Mouse (Mus musculus): Measurements from ENCODE around the gene Tmem174. TPM values are rescaled to one million over a fixed set of nuclear protein-coding genes. Genes with fewer than 3 reads are reported as not detected.

The Tmem174 gene
- total RNA-seq, 2 experiments from 2014 or later, result 0.11 TPM; not detected in 1

DNA sequence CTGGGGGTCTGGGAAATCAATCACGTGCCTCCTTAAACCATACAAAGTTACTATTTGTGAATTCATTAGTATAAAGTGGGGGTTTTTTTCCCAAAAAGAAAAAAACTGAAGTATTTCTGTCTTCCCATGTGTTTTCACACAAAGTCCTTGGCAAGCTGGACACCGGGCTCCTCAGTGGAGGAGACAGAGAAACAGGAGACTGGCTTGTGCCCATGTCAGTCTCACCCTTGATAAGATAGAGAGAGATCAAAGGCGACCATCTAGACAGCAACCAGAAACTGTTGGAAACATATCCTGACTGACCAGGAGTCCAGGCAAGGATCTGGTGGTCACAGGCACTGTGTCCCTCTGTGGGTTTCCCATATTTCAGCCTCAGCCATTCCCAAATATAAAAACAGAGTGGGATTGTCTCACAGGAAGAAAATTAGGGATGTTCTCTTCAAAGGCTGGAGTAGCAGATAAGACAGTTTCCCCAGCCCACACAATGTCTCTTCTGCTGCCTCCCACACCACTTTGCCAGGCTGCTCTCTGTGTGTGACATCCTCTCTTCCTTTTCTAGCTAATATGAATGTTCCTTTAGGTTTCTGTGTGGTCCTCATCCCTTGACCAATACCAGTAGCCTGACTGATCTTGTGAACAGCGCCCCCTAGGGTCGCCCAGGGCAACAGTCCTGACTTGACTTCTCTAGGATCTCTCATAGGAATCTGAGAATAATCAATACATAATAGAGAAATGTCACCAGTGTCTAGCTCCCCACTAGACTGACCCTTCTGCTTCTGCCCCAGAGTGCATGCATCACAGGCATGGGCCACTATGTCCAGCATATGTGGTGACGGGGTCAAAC is 3.3 kb downstream of the Tmem174 start:
- no peak for ATAC-seq (ENCODE audit: poor library complexity, severe bottlenecking)

DNA sequence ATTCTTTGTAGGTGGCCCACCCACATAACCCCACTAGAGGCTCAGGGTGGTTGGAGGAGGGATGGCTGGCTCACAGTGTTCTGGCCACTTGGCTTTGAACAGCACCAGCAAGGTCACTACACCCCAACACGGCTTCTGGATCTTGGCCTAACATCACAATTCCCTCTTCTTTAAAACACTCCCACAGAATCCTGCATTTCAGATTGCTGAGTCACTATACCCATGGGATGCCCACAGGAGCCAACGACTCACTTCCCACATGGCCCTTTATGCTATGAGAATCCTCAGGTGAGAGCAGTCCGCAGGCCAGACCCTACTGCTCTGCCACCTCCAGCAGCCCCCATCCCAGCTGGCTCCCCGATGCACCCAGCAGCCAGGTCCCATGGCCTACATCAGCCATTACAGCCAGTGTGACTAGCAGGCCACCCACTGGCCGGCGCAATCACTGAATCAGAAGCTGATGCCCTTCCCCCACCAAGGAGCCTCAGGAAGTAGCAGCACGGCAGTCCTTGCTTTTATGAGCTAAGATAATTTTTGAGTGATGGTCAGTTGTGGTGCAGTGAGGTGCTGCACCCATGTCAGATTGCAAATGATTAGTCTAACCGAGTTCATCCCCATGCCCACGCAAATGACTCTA is 4.8 kb downstream of the Tmem174 start:
- ATAC-seq (ENCODE audit: poor library complexity, severe bottlenecking), result no peak

DNA sequence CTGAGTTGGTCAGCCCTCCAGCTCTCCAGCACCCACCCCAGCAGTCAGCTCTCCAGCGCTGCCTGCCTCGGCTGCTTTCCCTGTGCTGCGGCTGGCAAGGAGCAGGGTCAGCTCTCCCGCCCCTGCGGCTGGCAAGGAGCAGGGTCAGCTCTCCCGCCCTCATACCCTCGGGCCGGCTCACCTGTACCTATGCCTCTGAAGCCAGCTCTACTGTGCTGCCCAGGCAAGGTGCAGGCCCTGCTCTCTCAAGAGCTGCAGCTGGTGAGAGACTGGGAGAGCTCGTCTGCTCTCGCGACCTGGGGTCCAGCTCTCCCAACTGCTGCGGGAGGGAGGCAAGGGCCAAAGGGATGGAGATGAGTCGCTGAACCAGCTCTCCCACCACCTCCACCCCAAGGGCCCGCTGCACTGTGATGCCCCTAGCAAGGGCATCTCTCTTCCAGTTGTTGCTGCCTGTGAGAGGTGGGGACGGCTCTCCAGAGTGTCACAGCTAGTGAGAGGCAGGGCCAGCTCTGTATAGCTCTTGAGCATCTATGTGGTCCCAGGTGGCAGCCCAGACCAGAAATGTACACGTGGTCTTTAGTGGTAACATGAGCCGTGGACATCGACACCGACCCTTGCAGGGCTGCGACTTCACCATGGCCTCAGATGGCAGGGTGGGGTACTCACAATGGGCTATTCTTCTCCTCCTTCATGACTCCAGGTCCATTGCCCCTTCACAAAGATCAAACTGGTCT is 5.9 kb downstream of the Tmem174 start:
- no peak for ATAC-seq (ENCODE audit: poor library complexity, severe bottlenecking)

DNA sequence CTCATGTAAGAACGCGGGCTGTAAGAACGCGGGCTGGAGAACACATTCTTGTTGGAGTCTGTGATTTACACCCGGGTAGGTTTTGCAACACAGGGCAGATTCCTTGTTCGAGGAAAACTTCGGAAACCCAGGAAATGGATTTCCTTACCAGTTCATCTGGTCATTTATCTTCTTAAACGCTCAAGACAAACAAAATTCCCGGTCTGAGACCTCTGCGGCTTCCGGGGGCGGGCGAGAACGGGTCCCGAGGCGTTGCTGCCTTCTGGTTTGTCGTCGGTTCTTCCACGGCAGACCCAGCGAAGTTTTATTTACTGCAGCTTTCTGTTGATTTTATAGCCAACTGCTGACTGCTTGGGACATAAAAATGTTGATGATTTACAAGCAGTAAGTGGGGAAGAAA is 10.5 kb downstream of the Tmem174 start:
- ATAC-seq (ENCODE audit: poor library complexity, severe bottlenecking), result no peak

DNA sequence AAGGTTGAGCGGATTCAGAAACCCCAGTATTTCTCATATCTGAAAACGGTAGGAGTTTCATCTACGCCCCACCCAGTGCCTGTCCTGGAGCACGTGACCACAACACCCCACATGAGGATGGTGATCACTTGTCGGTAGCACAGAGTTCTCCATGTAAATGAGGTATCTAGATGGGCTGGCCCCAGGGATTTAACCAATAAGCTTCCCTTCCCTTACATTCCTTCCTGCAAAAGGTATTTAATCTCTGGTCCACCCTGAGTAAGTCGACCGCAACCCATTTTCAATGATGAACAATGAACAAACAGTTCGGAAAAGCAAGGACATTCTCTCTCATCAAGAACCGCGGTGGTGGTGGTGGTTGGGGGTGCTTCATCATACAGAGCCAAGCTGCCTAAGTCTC is 12.7 kb downstream of the Tmem174 start:
- ATAC-seq (ENCODE audit: poor library complexity, severe bottlenecking), result no peak

DNA sequence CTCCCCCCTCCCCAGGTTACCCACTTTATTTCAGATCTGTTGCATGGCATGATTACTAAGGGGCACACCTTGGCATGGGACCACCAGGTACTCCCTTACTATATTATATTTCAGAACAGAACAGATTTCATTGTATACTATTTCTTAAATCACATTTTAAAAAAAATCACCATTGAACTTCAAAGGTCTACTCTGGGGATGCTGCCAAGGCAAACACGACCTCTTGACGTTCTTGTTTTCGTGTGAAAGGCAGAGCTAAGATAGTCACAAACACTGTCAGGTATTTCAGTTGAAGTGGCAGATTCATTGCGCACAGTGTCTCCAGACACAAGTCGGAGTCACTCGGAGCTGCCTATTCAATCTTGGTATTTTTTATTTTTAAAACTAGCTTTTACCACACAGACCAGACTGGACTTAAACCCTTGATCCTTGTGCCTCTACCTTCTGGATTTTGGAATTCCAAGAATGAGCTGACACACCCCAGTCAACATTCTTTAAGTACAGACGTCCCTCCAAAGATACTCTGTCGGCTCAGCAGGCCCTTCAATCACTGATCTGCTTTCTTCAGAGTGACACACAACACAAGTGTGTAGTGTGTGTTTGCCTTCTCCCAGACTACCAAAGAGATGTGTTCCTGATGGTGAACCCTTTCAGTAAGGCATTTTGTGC is 14.2 kb downstream of the Tmem174 start:
- no peak for ATAC-seq (ENCODE audit: poor library complexity, severe bottlenecking)

DNA sequence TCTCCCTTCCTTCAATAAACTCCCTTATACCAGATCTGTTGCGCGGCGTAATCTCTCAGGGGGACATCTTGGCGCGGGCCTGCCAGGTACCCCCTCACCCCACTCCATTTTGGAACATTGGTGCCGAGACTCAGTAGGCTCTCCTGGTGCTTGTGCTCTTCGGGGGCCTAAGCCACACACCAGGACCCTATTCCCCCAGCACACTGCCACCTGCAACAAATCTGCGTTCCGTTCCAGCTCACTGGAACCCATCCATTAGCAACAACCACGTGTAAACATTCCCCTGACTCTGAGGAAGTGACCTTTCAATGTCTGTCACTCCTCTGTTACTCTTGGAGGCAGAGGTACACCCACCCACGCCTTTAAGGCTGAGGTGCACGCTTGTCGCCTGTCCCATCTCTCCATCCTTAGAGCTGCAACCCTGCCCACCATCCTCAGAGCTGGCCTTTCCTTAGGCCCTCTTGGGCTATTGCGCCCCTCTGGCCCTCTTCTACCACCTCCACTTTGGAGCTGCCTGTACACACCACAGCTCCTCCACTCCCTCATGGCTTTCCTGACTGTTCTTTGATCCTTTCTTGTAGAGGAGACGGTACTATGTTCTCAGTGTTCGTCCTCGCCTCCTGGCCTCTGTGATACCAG is 19.7 kb downstream of the Tmem174 start:
- ATAC-seq (ENCODE audit: poor library complexity, severe bottlenecking), result no peak

DNA sequence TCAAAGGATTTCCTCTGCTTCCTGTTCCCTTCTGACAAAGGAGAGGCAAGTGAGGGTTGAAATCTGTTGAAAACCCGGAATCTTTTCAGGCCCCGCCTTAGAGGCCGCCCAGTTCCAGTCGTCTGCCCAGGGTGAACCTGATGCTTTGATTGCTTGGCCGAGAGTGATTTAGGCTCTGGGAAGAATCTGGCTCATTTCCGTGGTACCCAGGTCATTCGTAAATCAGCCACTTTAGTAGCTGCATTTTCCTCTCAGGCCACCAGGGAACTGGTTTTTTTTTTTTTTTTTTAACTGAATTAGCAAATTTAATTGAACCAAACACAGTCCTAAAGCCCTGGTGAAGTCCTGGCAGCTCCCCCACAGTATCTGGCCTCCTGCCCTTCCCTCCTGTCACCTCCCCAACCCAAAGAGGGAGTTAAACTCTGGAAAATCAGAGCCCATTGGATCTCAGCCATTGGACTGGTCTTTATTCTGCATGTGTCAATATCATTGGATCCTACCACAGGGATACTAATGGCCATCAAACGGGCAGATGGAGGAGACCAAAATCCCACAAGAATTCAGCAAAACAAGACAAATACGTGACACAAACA is 29.2 kb downstream of the Tmem174 start:
- ATAC-seq (ENCODE audit: poor library complexity, severe bottlenecking), result no peak

DNA sequence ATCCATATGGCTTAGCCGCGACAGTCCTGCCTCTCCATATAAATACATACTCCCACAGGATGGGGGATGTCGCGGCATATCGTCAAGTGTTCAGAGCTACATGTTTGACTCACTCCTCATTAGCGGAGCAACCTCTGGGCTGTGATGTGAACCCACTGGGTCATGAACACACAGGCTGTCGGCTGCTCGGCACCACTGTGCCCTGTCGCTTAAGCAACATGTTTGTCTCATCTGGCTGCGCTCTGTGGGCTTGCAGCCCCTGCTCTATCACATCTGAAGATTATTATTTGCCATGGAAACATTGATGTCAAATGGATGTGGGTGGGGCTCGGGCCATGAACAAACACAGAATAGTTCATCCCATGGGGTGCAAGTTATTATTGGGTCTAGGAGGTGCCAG is 33.4 kb downstream of the Tmem174 start:
- ATAC-seq (ENCODE audit: poor library complexity, severe bottlenecking), result no peak

DNA sequence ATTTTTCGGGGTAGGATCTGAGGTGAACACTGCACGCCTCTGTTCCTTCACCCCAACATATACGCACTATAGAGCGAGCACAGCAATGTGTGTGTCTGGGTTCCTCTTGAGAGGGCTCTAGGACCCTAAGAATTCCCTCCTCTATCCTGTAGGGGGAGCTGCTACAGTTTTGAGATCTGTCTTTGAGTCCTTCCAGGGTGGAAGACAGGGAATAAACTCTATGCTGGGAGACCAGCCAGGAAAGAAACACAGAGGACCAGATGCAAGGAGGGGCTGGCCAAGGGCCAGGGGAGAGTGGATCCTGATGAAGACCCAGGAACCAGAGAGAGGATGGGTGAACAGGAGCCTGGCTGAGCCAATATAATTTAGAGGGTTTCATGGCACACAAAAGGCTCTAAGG is 40.5 kb downstream of the Tmem174 start:
- ATAC-seq (ENCODE audit: poor library complexity, severe bottlenecking), result no peak

DNA sequence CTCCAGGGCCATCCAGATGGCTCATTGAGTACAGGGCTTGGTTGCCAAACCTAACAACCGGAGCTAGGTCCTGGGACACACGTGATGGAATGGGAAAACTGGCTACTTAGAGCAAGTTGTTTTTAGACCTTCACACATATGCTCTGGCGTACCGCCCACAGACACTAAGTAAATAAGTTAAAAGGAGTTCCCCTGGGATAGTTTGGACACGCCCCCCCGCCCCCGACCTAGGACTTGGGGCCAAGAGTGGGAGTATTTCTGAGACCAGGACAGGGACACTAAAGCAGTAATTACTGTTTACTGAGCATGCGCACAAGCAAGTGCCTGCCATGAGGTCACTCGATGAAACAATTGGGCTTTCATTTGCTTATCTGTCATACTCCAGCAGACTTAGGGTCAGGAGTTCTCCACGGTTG is 42.5 kb downstream of the Tmem174 start:
- no peak for ATAC-seq (ENCODE audit: poor library complexity, severe bottlenecking)

DNA sequence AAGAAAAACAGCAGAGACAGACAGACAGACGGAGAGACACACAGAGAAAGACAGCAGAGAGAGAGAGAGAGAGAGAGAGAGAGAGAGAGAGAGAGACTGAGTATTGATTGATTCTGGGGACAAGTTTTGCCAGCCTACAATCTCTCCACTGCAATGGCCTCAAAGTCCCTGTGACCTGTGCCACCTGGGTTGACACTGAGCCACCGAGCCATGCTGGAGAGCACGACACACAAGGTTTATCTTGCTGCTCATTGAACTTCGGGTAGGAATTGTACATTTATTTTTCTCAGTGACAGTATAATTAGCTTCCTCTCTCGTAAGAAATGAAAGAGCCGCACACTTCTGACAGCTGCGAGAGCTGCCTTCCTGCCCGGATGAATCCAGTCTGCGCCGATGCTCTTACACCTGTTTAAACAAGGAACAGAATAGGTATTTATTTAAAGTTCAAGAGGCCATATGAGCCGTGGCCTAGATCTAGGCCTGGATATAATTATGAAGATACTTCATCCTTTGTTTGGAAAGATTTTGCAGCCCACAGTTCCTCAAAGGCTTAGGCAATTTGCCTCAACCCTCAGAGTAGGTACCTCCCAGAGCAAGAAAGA is 43.2 kb downstream of the Tmem174 start:
- ATAC-seq (ENCODE audit: poor library complexity, severe bottlenecking), result no peak

DNA sequence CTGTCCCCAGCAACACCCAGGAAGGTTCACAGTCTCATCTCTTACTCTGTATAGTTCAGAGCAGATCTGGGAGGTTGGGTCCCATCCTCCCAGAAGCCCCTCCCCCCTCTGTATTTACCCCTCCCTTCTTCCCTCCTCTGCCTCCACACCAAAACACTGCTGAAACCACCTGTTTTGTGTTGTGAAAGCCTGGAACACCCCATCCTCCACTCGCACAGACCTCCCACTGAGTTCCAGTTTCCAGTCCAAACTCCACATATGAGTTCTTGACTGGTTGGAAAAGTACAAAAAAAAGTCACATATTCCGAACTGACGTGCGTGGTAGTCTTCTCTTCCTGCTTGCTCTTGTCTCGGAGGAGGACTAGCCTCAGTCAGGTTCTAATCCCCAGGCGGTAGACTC is 45.8 kb downstream of the Tmem174 start:
- ATAC-seq (ENCODE audit: poor library complexity, severe bottlenecking), result no peak

DNA sequence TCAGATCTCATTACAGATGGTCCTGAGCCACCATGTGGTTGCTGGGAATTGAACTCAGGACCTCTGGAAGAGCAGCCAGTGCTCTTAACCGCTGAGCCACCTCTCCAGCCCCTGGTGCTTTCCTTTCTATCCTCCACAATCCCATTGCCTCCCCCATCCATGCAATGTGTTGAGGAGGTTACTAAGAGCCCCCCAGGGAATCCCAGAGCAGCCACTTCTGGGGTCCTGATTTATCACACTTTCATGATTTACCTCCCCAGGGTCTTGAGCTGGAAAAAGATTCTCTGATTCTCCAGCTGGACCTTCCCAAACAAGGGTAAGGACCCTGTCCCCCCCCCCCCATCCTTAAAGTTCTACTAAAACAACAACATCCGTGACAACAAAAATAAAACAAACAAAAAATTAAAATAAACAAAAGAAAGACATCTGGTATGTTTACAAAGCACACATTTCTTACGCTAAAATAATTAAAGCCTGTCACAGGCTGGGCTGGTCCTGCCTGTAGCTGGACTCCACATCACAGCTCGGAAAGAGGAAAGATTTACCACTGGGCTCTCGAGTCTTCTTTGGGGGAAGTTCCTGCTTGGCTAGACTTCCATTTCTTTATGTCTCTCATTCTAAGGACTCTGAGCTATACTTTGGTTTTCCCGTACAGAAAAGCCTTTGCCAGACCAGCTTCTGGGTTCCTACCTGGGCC is 46.4 kb downstream of the Tmem174 start:
- no peak for ATAC-seq (ENCODE audit: poor library complexity, severe bottlenecking)

DNA sequence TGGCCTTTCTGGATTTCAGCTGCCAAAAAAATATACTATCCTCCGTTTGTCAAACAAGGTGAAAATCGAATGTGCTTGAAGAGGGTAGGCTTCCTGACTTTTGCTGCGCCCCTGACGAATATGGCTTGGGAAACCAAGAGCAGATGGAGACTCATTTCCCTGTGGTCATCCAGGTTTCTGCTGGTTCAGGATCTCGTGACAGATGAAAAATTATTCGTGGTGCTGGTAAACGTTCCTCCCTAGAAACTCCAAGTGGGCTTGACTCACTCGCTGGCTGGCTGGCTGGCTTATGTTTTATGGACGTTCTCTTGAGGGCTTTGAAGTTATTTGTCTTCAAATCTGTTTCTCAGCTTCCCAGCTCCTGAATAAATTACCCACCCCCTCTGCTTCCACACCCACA is 47.6 kb downstream of the Tmem174 start:
- no peak for ATAC-seq (ENCODE audit: poor library complexity, severe bottlenecking)

DNA sequence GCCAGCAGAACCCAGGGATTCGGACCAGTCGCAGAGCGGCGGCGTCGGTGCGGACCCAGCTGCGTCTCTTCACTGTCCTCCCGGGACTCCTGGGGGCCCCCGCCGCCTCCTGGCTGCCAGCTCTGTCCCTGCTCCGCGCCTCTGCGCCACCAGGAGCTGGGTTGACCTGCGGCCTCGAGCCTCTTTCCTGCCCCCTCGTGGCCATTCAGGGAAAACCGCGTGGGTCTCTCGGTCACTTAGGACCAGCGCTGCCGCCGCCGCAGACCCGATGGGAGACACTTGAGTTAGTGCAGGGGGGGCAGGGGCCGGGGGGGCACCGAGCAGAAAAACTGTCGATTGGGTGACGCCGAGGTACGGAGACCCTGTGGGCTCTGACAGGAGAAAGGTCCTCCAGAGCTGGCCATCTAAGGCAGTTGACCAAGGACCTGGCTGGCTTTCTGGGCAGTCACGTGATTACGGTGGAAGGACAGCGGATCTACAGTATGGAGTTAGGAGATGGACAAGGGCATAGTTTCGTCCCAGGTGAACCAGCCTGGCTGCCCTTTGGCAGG is 48.2 kb downstream of the Tmem174 start:
- peak; percentile 93 for ATAC-seq (ENCODE audit: poor library complexity, severe bottlenecking)

DNA sequence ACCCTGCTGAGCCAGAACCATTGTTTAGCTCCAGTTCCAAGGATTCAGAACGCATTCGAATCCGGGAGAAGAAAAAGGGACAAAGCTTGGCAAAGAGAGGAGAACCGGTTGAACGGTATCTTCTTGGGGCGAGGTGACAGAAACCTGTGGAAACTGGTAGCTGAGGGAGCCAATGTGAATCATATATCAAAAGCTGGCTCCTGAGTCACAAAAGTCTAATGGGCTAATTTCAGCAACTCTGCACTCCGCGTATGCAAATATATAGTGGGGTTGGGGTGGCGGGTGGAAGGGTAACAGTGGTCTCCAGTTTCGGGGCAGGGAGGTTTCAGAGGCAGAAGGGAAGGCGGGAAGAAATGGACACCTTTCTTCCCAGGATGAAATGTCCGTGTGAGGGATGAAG is 48.7 kb downstream of the Tmem174 start:
- no peak for ATAC-seq (ENCODE audit: poor library complexity, severe bottlenecking)

DNA sequence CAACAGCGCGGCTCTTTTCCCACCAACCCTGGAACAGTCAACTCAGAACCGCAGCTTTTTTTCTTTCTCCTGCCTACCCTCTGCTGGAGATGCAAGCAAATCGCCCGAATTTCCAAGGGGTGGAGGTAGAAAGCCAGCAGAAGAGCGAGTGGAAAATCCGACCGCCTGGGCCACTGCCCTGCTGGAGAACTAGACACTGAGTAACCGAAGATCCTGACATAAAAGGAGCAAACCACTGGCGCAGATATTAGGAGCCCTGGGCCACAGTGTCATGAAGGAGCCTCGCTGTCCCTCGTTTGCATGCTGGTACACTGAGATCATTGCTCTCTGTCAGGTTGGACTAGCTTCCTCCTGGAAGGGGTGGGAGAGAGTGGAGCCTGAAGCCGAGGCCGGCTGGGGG is 49.6 kb downstream of the Tmem174 start:
- no peak for ATAC-seq (ENCODE audit: poor library complexity, severe bottlenecking)
